Mouse (Mus musculus) CH12.LX (cell line): Measurements from ENCODE around the gene Kctd7. TPM values are rescaled to one million over a fixed set of nuclear protein-coding genes. Genes with fewer than 3 reads are reported as not detected.

Source experiments
- DNase-seq: peaks from one replicate; pipeline ENCODE4 v3.0.0-alpha.2; 2013; ENCODE audit errors: extremely low read depth
- H3K27ac ChIP-seq: 2 replicates; pipeline ENCODE4 v1.5.1; 2012; ENCODE audit warnings: low read depth, mild to moderate bottlenecking, control low read depth, moderate library complexity; ENCODE audit not compliant: insufficient read depth
- H3K27me3 ChIP-seq: replicated peaks from 2 replicates; pipeline ENCODE3; 2012; ENCODE audit warnings: inconsistent platforms
- H3K36me3 ChIP-seq, 2 experiments: replicated peaks in 1 of 2; 2 replicates each; pipeline versions ENCODE3 to v1.6.1; 2012; ENCODE audit warnings: inconsistent platforms in 1 of 2, low read length in 1 of 2, mild to moderate bottlenecking in 1 of 2, mixed read lengths in 1 of 2, moderate library complexity in 1 of 2; ENCODE audit not compliant: control insufficient read depth in 1 of 2, insufficient read depth in 1 of 2
- H3K4me1 ChIP-seq, 2 experiments: 2 replicates each; pipeline ENCODE4 v1.6.1; 2012; ENCODE audit warnings: inconsistent platforms in 1 of 2, moderate library complexity in 1 of 2; ENCODE audit not compliant: insufficient read depth in 2 of 2, control insufficient read depth in 1 of 2
- H3K4me2 ChIP-seq: 2 replicates; pipeline ENCODE4 v1.6.1; 2012; ENCODE audit warnings: low read depth, mild to moderate bottlenecking, control low read depth; ENCODE audit not compliant: poor library complexity, insufficient read depth, severe bottlenecking
- H3K4me3 ChIP-seq, 3 experiments: fragments of 150-350 bp in 1 of 3; sonication (generic) in 1 of 3; replicated peaks in 1 of 3; 2 replicates each; pipeline versions ENCODE3 to v1.5.1; 2011 to 2012; ENCODE audit warnings: low read depth in 2 of 3, low read length in 2 of 3, mild to moderate bottlenecking in 2 of 3, moderate library complexity in 2 of 3, control low read depth in 1 of 3, improper control_type of control experiment in 1 of 3, inconsistent platforms in 1 of 3, mixed read lengths in 1 of 3; ENCODE audit not compliant: poor library complexity in 1 of 3
- H3K79me2 ChIP-seq: replicated peaks from 2 replicates; pipeline ENCODE4 v1.6.1; 2012; ENCODE audit warnings: mild to moderate bottlenecking, moderate library complexity; ENCODE audit not compliant: control insufficient read depth, poor library complexity, insufficient read depth, severe bottlenecking; ENCODE audit errors: extremely low read depth
- H3K9ac ChIP-seq: 2 replicates; pipeline ENCODE4 v1.6.1; 2012; ENCODE audit warnings: low read depth, mild to moderate bottlenecking, control low read depth, moderate library complexity; ENCODE audit not compliant: insufficient read depth
- H3K9me3 ChIP-seq: replicated peaks from 2 replicates; pipeline ENCODE3; 2012; ENCODE audit warnings: low read length, inconsistent platforms, mixed read lengths
- CTCF ChIP-seq, 2 experiments: IDR thresholded peaks in 1 of 2; conservative IDR thresholded peaks in 1 of 2; 2 replicates each; pipeline ENCODE4 v1.5.1; 2011 to 2012; ENCODE audit warnings: low read depth in 2 of 2, low read length in 2 of 2, improper control_type of control experiment in 1 of 2, inconsistent platforms in 1 of 2, mild to moderate bottlenecking in 1 of 2, moderate library complexity in 1 of 2
- ELF1 ChIP-seq: IDR thresholded peaks from 2 replicates; pipeline ENCODE4 v1.6.1; 2014; ENCODE audit warnings: low read depth, mild to moderate bottlenecking, inconsistent platforms, low read length, improper control_type of control experiment
- EP300 ChIP-seq: IDR thresholded peaks from 2 replicates; pipeline ENCODE4 v1.6.1; 2011; ENCODE audit warnings: low read length, improper control_type of control experiment
- ETS1 ChIP-seq: conservative IDR thresholded peaks from 2 replicates; pipeline ENCODE4 v1.6.1; 2012; ENCODE audit warnings: low read depth, mild to moderate bottlenecking, inconsistent platforms, low read length, improper control_type of control experiment, moderate library complexity
- GABPA ChIP-seq: IDR thresholded peaks from 2 replicates; pipeline ENCODE4 v1.6.1; 2012; ENCODE audit warnings: low read depth, low read length, improper control_type of control experiment, inconsistent platforms; ENCODE audit not compliant: insufficient replicate concordance
- HCFC1 ChIP-seq: IDR thresholded peaks from 2 replicates; pipeline ENCODE4 v1.6.1; 2012; ENCODE audit warnings: low read depth, mild to moderate bottlenecking, inconsistent platforms, low read length, improper control_type of control experiment
- IRF4 ChIP-seq: IDR thresholded peaks from 2 replicates; pipeline ENCODE4 v1.6.1; 2014; ENCODE audit warnings: low read depth, mild to moderate bottlenecking, inconsistent platforms, low read length, improper control_type of control experiment
- MAZ ChIP-seq: IDR thresholded peaks from 2 replicates; pipeline ENCODE4 v1.6.1; 2012; ENCODE audit warnings: low read depth, mild to moderate bottlenecking, inconsistent platforms, low read length, improper control_type of control experiment, moderate library complexity
- MYC ChIP-seq: IDR thresholded peaks from 2 replicates; pipeline ENCODE4 v1.6.1; 2011; ENCODE audit warnings: low read depth, mild to moderate bottlenecking, improper control_type of control experiment, low read length
- NELFE ChIP-seq: IDR thresholded peaks from 2 replicates; pipeline ENCODE4 v1.6.1; 2011; ENCODE audit warnings: low read depth, low read length, improper control_type of control experiment
- PAX5 ChIP-seq: IDR thresholded peaks from 2 replicates; pipeline ENCODE4 v1.6.1; 2012; ENCODE audit warnings: low read length, inconsistent platforms, mixed read lengths
- RAD21 ChIP-seq: IDR thresholded peaks from 2 replicates; pipeline ENCODE4 v1.6.1; 2011; ENCODE audit warnings: low read depth, mild to moderate bottlenecking, low read length, improper control_type of control experiment, moderate library complexity
- SIN3A ChIP-seq: IDR thresholded peaks from 2 replicates; pipeline ENCODE4 v1.6.1; 2012; ENCODE audit warnings: low read length, improper control_type of control experiment, inconsistent platforms
- TBP ChIP-seq: conservative IDR thresholded peaks from 2 replicates; pipeline ENCODE4 v1.6.1; 2011; ENCODE audit warnings: low read depth, low read length, improper control_type of control experiment
- USF2 ChIP-seq: conservative IDR thresholded peaks from 2 replicates; pipeline ENCODE4 v1.6.1; 2011; ENCODE audit warnings: low read depth, low read length, improper control_type of control experiment
- dilution Hi-C: fragments of 300-500 bp; cut with MboI; formaldehyde crosslinking; loops from 2 replicates; pipeline ENCODE4 v1.14.3; 2020; ENCODE audit warnings: low sequenced_read_pairs; ENCODE audit not compliant: extremely low pct_unique_long_range_greater_than_20kb, extremely low pct_ligation_motif_present
- in situ Hi-C: fragments of 300-500 bp; cut with MboI; formaldehyde crosslinking; loops from 3 replicates; pipeline ENCODE4 v1.14.3; 2019; ENCODE audit warnings: low sequenced_read_pairs, low pct_ligation_motif_present, low pct_unique_long_range_greater_than_20kb, mixed read lengths
- polyA plus RNA-seq: library from polyadenylated mRNA; unstranded; fragments of >175 nt; gene quantifications from 2 replicates; pipeline ENCODE4 v1.2.1, GENCODE M21; 2012; ENCODE audit warnings: low read depth; ENCODE audit not compliant: insufficient read length
- total RNA-seq, 2 experiments: library from RNA; depleted of rRNA; stranded (reverse); fragments of 300-350 nt in 1 of 2; fragments of >200 nt in 1 of 2; gene quantifications; 2 replicates each; pipeline ENCODE4 v1.2.3; 2012 to 2014

Kctd7 gene
- total and polyA plus RNA-seq, 3 experiments = 2.8 to 4.3 (median 3.3) TPM

GRCm38 (mm10) chr5:130192356-130192944 lies 47.8 kb downstream of the Kctd7 start:
- peaks cover 16 to 51% of the 10 kb centered on the region in 2 experiments; a peak in 3 of 4 replicates for H3K4me1 ChIP-seq
- no peaks in the 10 kb centered on the region for H3K9me3 ChIP-seq
- DNase-seq = no peak
- H3K36me3 ChIP-seq = peaks cover 48 to 81% of the 10 kb centered on the region in 2 experiments
- no peak overlapping the region for H3K4me3 ChIP-seq
- peaks cover 8% of the 10 kb centered on the region for H3K79me2 ChIP-seq
- TF ChIP-seq MAZ (no peak), CTCF (conservative IDR thresholded peaks at IDR 0.05 in 1 of 2, IDR thresholded peaks at IDR 0.05 in 1 of 2; ENCODE audit: low read depth in 2 of 2, low read length in 2 of 2) (no peak), GABPA (no peak), EP300 (no peak), TBP (no peak), HCFC1 (no peak), RAD21 (no peak), USF2 (no peak)
- dilution Hi-C loops (no loop called here), in situ Hi-C loops (no loop called here)
- no peak overlapping the region for H3K4me2 ChIP-seq
- H3K27me3 ChIP-seq = no peaks in the 10 kb centered on the region
- no peak overlapping the region for H3K27ac ChIP-seq
- H3K9ac ChIP-seq = no peak overlapping the region

- Histone ChIP-seq H3K9ac (no peak overlapping the region), H3K79me2 (peaks cover 6% of the 10 kb centered on the region), H3K36me3 (peaks cover 56 to 84% of the 10 kb centered on the region in 2 experiments), H3K27me3 (no peaks in the 10 kb centered on the region), H3K4me3 (no peak overlapping the region), H3K4me2 (peak overlapping the region; percentile 38), H3K27ac (peak overlapping the region; percentile 75), H3K9me3 (no peaks in the 10 kb centered on the region), H3K4me1 (peaks cover 16 to 49% of the 10 kb centered on the region in 2 experiments; a peak in 3 of 4 replicates)
- TF ChIP-seq ELF1 (0 out of 2 replicates have a peak, but pooled peaks have one; percentile 20), MYC (0 out of 2 replicates have a peak, but pooled peaks have one; percentile 16), IRF4 (0 out of 2 replicates have a peak, but pooled peaks have one; percentile 5), SIN3A (0 out of 2 replicates have a peak, but pooled peaks have one; percentile 31), PAX5 (no peak), NELFE (no peak), ETS1 (no peak), HCFC1 (no peak)
- in situ Hi-C loops (no loop called here), dilution Hi-C loops (no loop called here)
- no peak for DNase-seq
Observed at GRCm38 (mm10) chr5:130193760-130194159, 49.1 kb downstream of the Kctd7 start.
